Mouse (Mus musculus): Measurements from ENCODE around the gene Diaph3.

The Diaph3 gene

DNA sequence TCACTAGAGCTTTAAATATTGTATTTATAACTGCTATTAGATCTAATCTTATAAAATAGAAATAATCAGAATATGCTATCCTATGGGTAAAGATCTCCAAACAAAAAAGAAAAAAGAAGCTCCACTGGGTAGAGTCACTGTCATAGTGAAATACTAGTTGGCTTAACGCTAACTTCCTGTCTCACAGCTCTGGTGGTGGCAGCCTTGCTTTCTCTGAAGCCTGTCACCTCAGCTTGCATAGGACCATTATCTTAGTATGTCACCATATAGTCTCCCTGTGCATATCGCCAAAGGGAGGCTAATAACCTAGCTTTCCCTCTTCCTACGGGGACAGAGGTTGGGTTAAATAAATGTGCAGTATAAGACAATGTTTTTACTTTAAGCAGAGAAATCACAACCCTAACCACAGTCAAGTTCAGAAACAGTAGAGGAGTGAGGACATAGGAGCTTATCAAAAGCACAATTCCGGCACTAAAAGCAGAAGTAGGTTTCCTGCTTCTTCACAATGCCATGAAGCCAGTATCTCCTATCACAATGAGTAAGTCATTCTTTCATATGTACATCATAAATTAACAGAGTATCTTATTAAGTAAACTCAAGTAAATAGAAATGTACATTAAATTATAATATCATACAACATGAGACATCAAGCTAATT is 293.8 kb downstream of the Diaph3 start:
- DNase-seq (ENCODE audit: low spot score): no peak

- no peak for DNase-seq (ENCODE audit: low spot score)
Observed at GRCm38 (mm10) chr14:86844075-86844474, 297.0 kb downstream of the Diaph3 start.

GRCm38 (mm10) chr14:86837642-86838041 is 303.4 kb downstream of the Diaph3 start:
- no peak for DNase-seq (ENCODE audit: low spot score)

DNA sequence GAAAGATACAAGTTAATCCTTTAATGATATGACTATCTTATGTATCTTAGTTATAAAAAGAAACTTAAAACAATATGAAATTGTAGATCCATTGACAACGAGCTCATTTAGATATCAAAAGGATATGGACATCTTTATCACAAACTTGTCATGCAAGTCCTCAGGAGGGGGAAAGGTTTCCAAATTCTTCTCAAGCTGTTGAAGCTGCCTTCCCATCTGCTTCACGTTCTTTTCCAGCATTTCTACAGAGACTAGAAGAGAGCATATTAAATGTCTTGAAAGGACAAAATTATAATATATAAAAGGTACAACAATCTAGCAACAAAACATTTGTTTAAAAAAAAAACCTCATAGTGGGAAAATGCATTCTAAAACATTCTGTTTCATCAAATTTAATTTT is 306.2 kb downstream of the Diaph3 start:
- DNase-seq (ENCODE audit: low spot score): no peak

- no peak for DNase-seq (ENCODE audit: low spot score)
Observed at GRCm38 (mm10) chr14:86834269-86834668, 306.8 kb downstream of the Diaph3 start.

DNA sequence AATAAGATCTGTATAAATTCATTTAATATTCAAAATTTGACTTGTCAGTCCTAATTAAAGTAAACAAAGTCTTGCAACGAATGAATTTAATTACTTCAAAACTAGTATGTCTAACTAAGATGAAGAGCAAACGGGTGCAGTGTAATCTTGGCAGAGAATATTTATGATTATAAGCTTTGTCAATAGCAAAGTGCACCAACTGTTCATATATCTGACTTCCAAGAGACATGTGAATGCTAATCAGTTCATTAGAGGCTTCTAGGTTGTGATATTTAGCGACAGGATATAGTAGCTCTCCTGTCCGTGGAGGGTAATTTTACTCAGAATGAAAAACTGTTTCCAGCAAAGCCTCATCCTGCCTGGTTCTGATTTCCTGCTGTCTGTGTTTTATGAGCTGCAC is 308.0 kb downstream of the Diaph3 start:
- no peak for DNase-seq (ENCODE audit: low spot score)

GRCm38 (mm10) chr14:86816246-86816645 is 324.8 kb downstream of the Diaph3 start:
- no peak for DNase-seq (ENCODE audit: low spot score)

- no peak for DNase-seq (ENCODE audit: low spot score)
Observed at GRCm38 (mm10) chr14:86788880-86789641, 352.0 kb downstream of the Diaph3 start.

GRCm38 (mm10) chr14:86786866-86787265 is 354.2 kb downstream of the Diaph3 start:
- DNase-seq (ENCODE audit: low spot score): no peak

GRCm38 (mm10) chr14:86781553-86782273 is 359.3 kb downstream of the Diaph3 start:
- peak; percentile 53 for DNase-seq (ENCODE audit: low spot score)

- peak; percentile 33 for DNase-seq (ENCODE audit: low spot score)
Observed at GRCm38 (mm10) chr14:86773311-86773710, 367.7 kb downstream of the Diaph3 start.

GRCm38 (mm10) chr14:86772176-86773150 is 368.6 kb downstream of the Diaph3 start:
- no peak for DNase-seq (ENCODE audit: low spot score)

- DNase-seq (ENCODE audit: low spot score): no peak
Observed at GRCm38 (mm10) chr14:86764286-86764685, 376.7 kb downstream of the Diaph3 start.

GRCm38 (mm10) chr14:86757604-86758520 is 383.2 kb downstream of the Diaph3 start:
- no peak for DNase-seq (ENCODE audit: low spot score)

DNA sequence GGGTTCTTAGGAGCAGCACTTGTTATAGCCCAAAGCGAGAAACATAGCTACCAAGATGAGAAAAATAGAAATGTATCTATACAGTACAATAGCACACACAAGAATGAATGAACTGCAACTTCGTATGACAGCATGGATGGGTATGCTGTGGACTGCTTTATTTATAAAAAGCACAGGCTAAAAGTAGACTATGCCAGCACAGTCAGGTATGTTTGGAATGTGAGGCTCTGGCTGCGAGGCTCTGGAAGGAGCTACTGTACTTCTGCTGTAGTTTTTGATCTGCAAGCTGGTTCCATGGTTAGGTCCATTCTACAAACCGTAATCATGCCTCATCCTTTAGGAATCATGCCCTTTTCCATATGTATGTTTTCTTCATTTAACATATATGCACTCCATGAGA is 383.9 kb downstream of the Diaph3 start:
- DNase-seq (ENCODE audit: low spot score): no peak

- DNase-seq (ENCODE audit: low spot score): no peak
Observed at GRCm38 (mm10) chr14:86750351-86750750, 390.7 kb downstream of the Diaph3 start.

DNA sequence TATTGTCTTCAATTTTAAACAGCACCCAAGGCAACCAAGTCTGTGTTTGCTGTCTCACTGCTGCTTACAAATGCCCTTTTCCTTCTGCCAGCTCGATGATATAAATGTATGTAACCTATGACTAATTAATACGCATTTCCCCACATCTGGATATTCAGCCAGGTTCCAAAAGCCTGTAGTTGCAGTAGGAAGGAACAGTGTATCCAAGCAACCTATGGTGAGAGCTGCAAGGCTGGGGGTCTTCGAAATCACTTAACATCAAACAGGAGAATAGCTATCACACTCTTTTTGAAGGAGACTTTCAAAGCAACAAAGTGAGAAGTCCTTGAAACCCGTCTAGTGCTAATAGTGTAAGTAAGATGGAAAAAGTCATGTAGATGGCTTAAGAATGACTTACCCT is 391.6 kb downstream of the Diaph3 start:
- no peak for DNase-seq (ENCODE audit: low spot score)

GRCm38 (mm10) chr14:86748876-86749275 is 392.2 kb downstream of the Diaph3 start:
- DNase-seq (ENCODE audit: low spot score): peak; percentile 80

GRCm38 (mm10) chr14:86744523-86744922 is 396.5 kb downstream of the Diaph3 start:
- no peak for DNase-seq (ENCODE audit: low spot score)

GRCm38 (mm10) chr14:86741855-86742531 is 399.0 kb downstream of the Diaph3 start:
- DNase-seq (ENCODE audit: low spot score): no peak

Measured in left cerebral cortex, adult 11 months (tissue).